Mouse (Mus musculus) embryonic facial prominence, embryonic 12.5 days (tissue): ENCODE data around the gene Sgcd. TPM values are rescaled to one million over a fixed set of nuclear protein-coding genes. Genes with fewer than 3 reads are reported as not detected.
"Not testable (repeated sequence)": the region's sequence is repeated elsewhere in the genome, so short reads cannot be mapped to it uniquely, and the experiment has no call there.

ENCODE experiments used
- ATAC-seq: fragments of 200-750 bp; cut with Nextera tagmentation; 2 replicates; pipeline ENCODE4 v1.8.0; 2017; ENCODE audit not compliant: insufficient number of reproducible peaks, insufficient read depth, low FRiP score, low TSS enrichment
- H3K27ac ChIP-seq: fragments of 300-500 bp; sonication (generic); 2 replicates; pipeline ENCODE4 v1.5.1; 2016; ENCODE audit warnings: mild to moderate bottlenecking
- H3K27me3 ChIP-seq: fragments of 300-500 bp; sonication (generic); 2 replicates; pipeline ENCODE4 v1.6.1; 2016; ENCODE audit warnings: mild to moderate bottlenecking, moderate library complexity
- H3K36me3 ChIP-seq: fragments of 300-500 bp; sonication (generic); 2 replicates; pipeline ENCODE4 v1.6.1; 2016; ENCODE audit warnings: mild to moderate bottlenecking
- H3K4me1 ChIP-seq: fragments of 300-500 bp; sonication (generic); 2 replicates; pipeline ENCODE4 v1.6.1; 2016
- H3K4me2 ChIP-seq: fragments of 300-500 bp; sonication (generic); replicated peaks from 2 replicates; pipeline ENCODE4 v1.6.1; 2016; ENCODE audit warnings: mild to moderate bottlenecking, moderate library complexity
- H3K4me3 ChIP-seq: fragments of 300-500 bp; sonication (generic); 2 replicates; pipeline ENCODE4 v1.5.1; 2016; ENCODE audit warnings: mild to moderate bottlenecking
- H3K9ac ChIP-seq: fragments of 300-500 bp; sonication (generic); 2 replicates; pipeline ENCODE4 v1.6.1; 2016; ENCODE audit warnings: mild to moderate bottlenecking, moderate library complexity
- H3K9me3 ChIP-seq: fragments of 300-500 bp; sonication (generic); 2 replicates; pipeline ENCODE4 v1.6.1; 2016; ENCODE audit warnings: mild to moderate bottlenecking, moderate library complexity
- WGBS: fragments of 180-500 bp; shearing (Covaris S2); methylation state at CpG from one replicate; pipeline ENCODE4 v1.1.7; 2016; 5-methylcytosine and 5-hydroxymethylcytosine counted together
- polyA plus RNA-seq: library from polyadenylated mRNA; unstranded; fragments of >200 nt; fragmentation: Nextera tagmentation; extraction: Ambion mirVana; gene quantifications from 2 replicates; pipeline ENCODE4 v1.2.1, GENCODE M21; 2016

Sgcd gene
- polyA plus RNA-seq, 1 experiment from 2014 or later = 11.7 TPM

DNA sequence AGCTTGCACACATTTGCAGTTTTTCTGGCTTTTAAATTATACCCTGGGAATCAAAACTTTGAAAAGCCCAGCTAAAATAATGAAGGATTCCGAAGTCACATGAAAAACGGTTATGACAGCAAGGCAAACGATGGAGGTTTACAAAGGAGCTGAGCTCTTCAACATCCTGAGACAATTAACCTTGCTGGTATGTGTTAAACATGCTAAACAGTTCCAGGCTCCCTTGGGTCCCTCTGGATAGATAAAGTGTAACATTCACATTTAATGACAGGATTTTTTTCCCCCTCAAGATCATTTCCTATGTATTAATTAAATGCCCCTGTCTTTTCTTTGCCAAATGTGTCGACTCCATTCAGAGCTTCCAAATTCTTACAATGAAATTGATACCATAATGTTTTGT lies 414.1 kb downstream of the Sgcd start:
- WGBS = 44% methylated on average over 4 of the region's 4 CpGs
- Histone ChIP-seq H3K9me3 (no peaks in the 10 kb centered on the region), H3K27me3 (no peaks in the 10 kb centered on the region), H3K4me1 (no peaks in the 10 kb centered on the region), H3K36me3 (no peaks in the 10 kb centered on the region), H3K9ac (no peak overlapping the region), H3K27ac (no peak overlapping the region), H3K4me3 (no peak overlapping the region), H3K4me2 (no peak overlapping the region)
- no peak for ATAC-seq

DNA sequence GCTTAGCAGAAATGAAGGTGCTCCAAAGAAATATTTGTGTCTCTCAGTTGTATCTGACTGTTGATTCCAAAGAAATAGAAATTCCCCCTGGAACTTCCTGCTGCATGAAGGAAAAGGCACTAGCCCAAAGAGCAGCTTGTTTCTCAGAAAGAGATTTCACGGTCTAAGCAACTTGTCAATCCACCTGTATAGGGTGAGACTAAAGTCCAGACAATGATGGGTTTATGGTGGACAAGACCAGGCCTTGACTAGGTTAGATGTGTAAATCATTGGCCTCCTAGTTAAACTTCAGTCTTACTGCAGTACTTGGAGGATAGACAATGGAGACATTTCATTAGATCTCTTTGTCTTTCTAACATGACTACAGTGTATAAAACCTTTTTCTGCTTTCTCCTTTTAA lies 420.3 kb downstream of the Sgcd start:
- H3K4me2 ChIP-seq = no peak overlapping the region
- no peak overlapping the region for H3K27ac ChIP-seq
- ATAC-seq = no peak
- H3K4me3 ChIP-seq = no peak overlapping the region
- H3K27me3 ChIP-seq = no peaks in the 10 kb centered on the region
- no peaks in the 10 kb centered on the region for H3K36me3 ChIP-seq
- WGBS = 90% methylated on average over 1 of the region's 1 CpGs
- H3K4me1 ChIP-seq = no peaks in the 10 kb centered on the region
- no peak overlapping the region for H3K9ac ChIP-seq
- no peaks in the 10 kb centered on the region for H3K9me3 ChIP-seq

DNA sequence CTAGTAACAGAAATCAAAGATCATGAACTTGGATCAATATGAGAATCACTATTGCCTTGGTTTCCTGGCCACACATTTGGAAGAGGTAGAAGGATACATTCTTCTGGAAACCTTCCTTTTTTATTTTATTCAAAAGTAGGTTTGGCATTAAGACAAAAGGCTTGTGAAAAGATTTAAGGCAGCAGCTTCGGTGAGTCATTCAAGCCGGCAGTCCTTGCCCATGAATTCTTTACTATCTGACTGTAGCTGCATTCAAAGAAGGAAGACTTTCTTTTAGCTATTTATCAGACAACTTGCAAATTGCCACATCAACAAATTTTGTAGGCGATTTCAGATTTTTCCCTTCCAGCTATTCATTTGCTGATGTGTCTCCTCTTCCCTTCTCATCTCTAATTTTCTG lies 422.6 kb downstream of the Sgcd start:
- H3K9ac ChIP-seq = no peak overlapping the region
- no peak overlapping the region for H3K4me3 ChIP-seq
- H3K36me3 ChIP-seq = no peaks in the 10 kb centered on the region
- H3K27me3 ChIP-seq = no peaks in the 10 kb centered on the region
- H3K27ac ChIP-seq = no peak overlapping the region
- WGBS = 84% methylated on average over 3 of the region's 3 CpGs
- no peak overlapping the region for H3K4me2 ChIP-seq
- ATAC-seq = no peak
- H3K9me3 ChIP-seq = no peaks in the 10 kb centered on the region
- no peaks in the 10 kb centered on the region for H3K4me1 ChIP-seq

DNA sequence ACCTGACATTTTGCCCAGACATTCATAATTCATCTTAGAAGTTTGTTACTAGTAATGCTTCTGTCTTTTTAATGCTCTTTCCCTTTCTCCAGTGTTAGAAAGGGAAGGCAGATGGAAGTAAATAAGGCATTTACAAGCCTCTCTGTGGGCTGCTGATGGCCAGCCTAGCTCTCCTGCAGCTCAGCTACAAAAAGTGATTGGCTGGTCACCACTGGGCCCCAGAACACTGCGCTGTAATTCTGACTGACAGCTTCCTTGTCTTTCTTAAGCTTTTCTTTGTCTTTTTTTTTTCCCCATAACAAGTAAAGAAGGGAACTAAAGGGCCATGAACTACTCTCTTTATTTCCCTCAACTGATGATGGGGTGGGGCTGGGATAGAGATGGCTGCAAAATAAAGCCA lies 463.9 kb downstream of the Sgcd start:
- Histone ChIP-seq H3K4me2 (no peak overlapping the region), H3K9me3 (no peaks in the 10 kb centered on the region), H3K4me1 (no peaks in the 10 kb centered on the region), H3K4me3 (no peak overlapping the region), H3K27ac (no peak overlapping the region), H3K36me3 (no peaks in the 10 kb centered on the region), H3K27me3 (no peaks in the 10 kb centered on the region), H3K9ac (no peak overlapping the region)
- ATAC-seq = no peak
- WGBS = 19% methylated on average over 1 of the region's 1 CpGs

- H3K4me2 ChIP-seq = no peak overlapping the region
- no peak overlapping the region for H3K27ac ChIP-seq
- H3K27me3 ChIP-seq = no peaks in the 10 kb centered on the region
- H3K9me3 ChIP-seq = no peaks in the 10 kb centered on the region
- no peak overlapping the region for H3K9ac ChIP-seq
- ATAC-seq = no peak
- 83% methylated on average over 6 of the region's 6 CpGs for WGBS
- no peak overlapping the region for H3K4me3 ChIP-seq
- H3K4me1 ChIP-seq = no peaks in the 10 kb centered on the region
- no peaks in the 10 kb centered on the region for H3K36me3 ChIP-seq
These were observed 480.7 kb downstream of the Sgcd start for GRCm38 (mm10) chr11:47508047-47508446.

DNA sequence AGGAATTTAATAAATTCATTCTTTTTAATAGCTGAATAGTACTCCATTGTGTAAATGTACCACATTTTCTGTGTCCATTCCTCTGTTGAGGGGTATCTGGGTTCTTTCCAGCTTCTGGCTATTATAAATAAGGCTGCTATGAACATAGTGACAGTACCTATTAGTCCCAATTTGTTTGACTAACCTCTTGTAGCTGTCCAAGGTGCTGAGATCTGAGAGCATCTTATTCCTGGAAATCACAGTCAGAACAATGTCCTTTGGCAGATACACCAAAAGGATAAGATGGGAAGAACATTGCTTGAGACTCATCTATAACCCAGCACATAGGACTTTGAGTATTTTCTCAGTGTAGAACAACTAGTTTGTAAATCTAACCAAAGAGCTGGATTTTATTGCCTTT lies 485.5 kb downstream of the Sgcd start:
- not testable (repeated sequence) for ATAC-seq, H3K4me2 ChIP-seq, H3K27ac ChIP-seq, H3K9me3 ChIP-seq, H3K4me3 ChIP-seq, H3K36me3 ChIP-seq, H3K9ac ChIP-seq, H3K27me3 ChIP-seq, H3K4me1 ChIP-seq

- Histone ChIP-seq H3K27ac (no peak overlapping the region), H3K36me3 (no peaks in the 10 kb centered on the region), H3K4me3 (no peak overlapping the region), H3K4me2 (no peak overlapping the region), H3K27me3 (no peaks in the 10 kb centered on the region), H3K4me1 (no peaks in the 10 kb centered on the region), H3K9me3 (no peaks in the 10 kb centered on the region), H3K9ac (no peak overlapping the region)
- WGBS = 57% methylated on average over 1 of the region's 1 CpGs
- no peak for ATAC-seq
These were observed 515.1 kb downstream of the Sgcd start for GRCm38 (mm10) chr11:47473493-47474230.

DNA sequence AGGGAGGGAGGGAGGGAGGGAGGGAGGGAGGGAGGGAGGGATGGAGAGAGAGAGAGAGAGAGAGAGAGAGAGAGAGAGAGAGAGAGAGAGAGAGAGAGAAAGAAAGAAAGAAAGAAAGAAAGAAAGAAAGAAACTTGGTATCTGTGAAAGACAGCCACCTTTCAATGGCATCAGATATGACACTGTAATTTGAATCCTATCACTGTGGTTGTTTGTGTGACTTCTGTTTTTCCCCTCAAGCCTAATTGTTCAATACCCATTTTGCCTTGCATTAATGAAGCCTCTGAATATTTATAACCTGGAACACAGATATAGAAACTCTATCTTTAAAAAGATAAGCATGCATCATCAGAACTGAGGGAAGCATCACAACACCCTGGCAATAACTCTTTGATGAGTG lies 528.1 kb downstream of the Sgcd start:
- H3K4me1 ChIP-seq, ATAC-seq, H3K27me3 ChIP-seq, H3K4me2 ChIP-seq, H3K9ac ChIP-seq, H3K27ac ChIP-seq, H3K9me3 ChIP-seq, H3K36me3 ChIP-seq, H3K4me3 ChIP-seq: not testable (repeated sequence)

DNA sequence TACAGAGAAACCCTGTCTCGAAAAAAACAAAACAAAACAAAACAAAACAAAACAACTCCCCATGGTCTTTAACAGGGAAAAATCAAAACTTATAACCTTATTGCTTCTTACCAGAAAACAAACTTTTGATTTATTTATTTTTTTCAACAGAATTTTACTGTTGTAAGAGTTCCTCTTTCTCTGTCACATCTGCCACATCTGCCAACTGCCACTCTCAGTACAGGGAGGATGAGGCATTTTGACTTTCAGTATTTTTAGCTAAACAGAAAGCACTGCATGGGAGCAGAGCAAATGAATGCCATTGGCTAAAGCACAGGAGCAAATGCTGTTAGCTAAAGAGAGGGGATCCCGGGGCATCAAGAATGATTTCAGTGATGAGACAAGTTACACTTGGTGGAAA lies 528.6 kb downstream of the Sgcd start:
- no peak overlapping the region for H3K9ac ChIP-seq
- ATAC-seq = no peak
- H3K4me3 ChIP-seq = no peak overlapping the region
- H3K36me3 ChIP-seq = no peaks in the 10 kb centered on the region
- WGBS = 72% methylated on average over 2 of the region's 2 CpGs
- no peak overlapping the region for H3K4me2 ChIP-seq
- no peak overlapping the region for H3K27ac ChIP-seq
- no peaks in the 10 kb centered on the region for H3K9me3 ChIP-seq
- H3K27me3 ChIP-seq = no peaks in the 10 kb centered on the region
- no peaks in the 10 kb centered on the region for H3K4me1 ChIP-seq

DNA sequence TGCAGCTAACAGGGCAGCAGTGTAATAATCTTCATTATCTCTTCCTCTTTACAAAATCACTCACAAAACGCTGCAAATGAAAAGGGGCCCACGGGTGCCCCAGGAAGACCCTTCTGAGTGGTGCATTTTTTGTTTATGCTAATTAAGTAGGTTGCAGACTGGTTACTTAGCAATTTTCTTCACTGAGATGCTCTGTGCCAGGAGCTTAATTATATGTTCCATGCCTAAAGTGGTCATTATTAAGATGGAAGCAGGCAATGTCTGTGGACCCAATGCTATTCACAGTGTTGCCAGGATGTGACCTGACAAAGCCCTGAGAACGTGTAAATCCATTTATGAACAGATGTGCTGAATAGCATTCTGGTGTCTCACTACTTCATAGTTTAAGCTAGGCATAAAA lies 529.6 kb downstream of the Sgcd start:
- Histone ChIP-seq H3K4me2 (no peak overlapping the region), H3K27me3 (no peaks in the 10 kb centered on the region), H3K4me3 (no peak overlapping the region), H3K27ac (no peak overlapping the region), H3K4me1 (no peaks in the 10 kb centered on the region), H3K9ac (no peak overlapping the region), H3K9me3 (no peaks in the 10 kb centered on the region), H3K36me3 (no peaks in the 10 kb centered on the region)
- 61% methylated on average over 3 of the region's 3 CpGs for WGBS
- no peak for ATAC-seq

DNA sequence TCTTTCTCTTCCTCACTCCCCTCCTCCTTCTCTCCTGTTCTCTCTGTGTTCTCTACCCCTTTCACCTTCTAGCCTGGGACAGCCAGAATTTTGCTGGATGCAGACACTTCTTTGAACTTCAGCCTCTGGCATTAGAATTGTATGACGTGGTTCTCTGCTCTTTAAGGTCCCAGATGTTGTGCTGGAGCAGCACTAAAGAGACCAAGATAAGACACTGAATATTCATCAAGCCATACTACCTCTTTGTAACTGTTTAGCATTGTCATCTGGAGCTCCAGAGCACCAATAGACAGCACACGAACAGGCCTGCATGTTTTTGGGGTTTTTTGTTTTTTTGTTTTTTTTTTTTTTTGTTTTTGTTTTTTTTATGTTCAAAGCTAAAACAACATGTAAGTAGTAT lies 541.0 kb downstream of the Sgcd start:
- Histone ChIP-seq H3K4me1 (no peaks in the 10 kb centered on the region), H3K9me3 (no peaks in the 10 kb centered on the region), H3K4me2 (no peak overlapping the region), H3K36me3 (no peaks in the 10 kb centered on the region), H3K27ac (no peak overlapping the region), H3K27me3 (no peaks in the 10 kb centered on the region), H3K4me3 (no peak overlapping the region), H3K9ac (no peak overlapping the region)
- no peak for ATAC-seq
- 47% methylated on average over 2 of the region's 2 CpGs for WGBS

GRCm38 (mm10) chr11:47446337-47446736 lies 542.4 kb downstream of the Sgcd start:
- ATAC-seq = no peak
- Histone ChIP-seq H3K9me3 (no peaks in the 10 kb centered on the region), H3K36me3 (no peaks in the 10 kb centered on the region), H3K4me1 (no peaks in the 10 kb centered on the region), H3K27ac (no peak overlapping the region), H3K4me3 (no peak overlapping the region), H3K4me2 (no peak overlapping the region), H3K9ac (no peak overlapping the region), H3K27me3 (no peaks in the 10 kb centered on the region)
- 82% methylated on average over 3 of the region's 3 CpGs for whole genome bisulfite sequencing

- WGBS = 79% methylated on average over 2 of the region's 2 CpGs
- no peaks in the 10 kb centered on the region for H3K4me1 ChIP-seq
- no peak overlapping the region for H3K4me2 ChIP-seq
- H3K9me3 ChIP-seq = no peaks in the 10 kb centered on the region
- H3K9ac ChIP-seq = no peak overlapping the region
- H3K4me3 ChIP-seq = no peak overlapping the region
- H3K27ac ChIP-seq = no peak overlapping the region
- H3K27me3 ChIP-seq = no peaks in the 10 kb centered on the region
- H3K36me3 ChIP-seq = no peaks in the 10 kb centered on the region
- no peak for ATAC-seq
These were observed 543.1 kb downstream of the Sgcd start for GRCm38 (mm10) chr11:47445683-47446082.
